Mouse (Mus musculus): ENCODE data around the gene Rxfp2. TPM values are rescaled to one million over a fixed set of nuclear protein-coding genes. Genes with fewer than 3 reads are reported as not detected.

Gene Rxfp2
- under 1 TPM; 0.41 to 0.60 TPM for total RNA-seq (2021)
- long read RNA-seq = 0 reads

DNA sequence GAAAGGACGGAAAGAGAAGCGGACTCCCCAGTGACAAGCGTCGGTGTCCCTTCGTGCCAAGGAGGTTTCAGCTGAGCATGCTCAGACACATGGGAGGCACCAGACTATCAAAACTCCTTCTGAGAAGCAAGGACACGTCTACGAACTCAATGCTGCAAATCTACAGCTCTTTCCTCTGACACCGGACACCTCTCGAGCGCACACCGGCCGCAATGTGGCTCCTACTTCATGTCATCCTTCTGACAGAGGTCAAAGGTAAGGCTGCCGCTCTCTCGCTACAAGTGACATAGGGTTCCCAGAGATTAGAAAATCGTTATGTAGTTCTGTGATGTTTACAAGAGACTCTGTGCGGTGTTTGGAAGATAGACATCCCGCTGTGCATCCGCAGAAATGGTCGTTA lies at the start of gene Rxfp2:
TSS of gene Rxfp2 (plus strand) at position 20 of the 400 bp plus-strand sequence.
- no peak for DNase-seq (ENCODE audit: low spot score in 2 of 2)

DNA sequence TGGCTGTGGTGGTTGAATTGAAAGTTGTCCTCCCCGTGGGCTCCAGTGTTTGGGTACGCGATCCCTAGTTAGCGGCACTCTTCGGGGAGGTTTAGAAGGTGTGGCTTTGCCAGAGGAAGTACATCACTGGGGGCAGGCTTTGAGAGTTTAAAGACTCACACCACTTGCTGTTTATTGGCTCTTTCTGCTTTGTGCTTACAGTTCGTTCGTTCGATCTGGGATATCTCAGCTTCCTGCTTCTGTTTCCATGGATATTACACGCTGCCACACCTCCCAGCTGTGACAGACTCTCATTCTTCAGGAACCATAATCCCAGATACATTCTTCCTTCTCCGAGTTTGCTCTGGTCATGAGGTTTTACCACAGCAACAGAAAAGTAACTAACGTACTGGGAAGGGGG lies 48.2 kb upstream of the Rxfp2 start:
- DNase-seq (ENCODE audit: low spot score in 2 of 2) = no peak

DNA sequence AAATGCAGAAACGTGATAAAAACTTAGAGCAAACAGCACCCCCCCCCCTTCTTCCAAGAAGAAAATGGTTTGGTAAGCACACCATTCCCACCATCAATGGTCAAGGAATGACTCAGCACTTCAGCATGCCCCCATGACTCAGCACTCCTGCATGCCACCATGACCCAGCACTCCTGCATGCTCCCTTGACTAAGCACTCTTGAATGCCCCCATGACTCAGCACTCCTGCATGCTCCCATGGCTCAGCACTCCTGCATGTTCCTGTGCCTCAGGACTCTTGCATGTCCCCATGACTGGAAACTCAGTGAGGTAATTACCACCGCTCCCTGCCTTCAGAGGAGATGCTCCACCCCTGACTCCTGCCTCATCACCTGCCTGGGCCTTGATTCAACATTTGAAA lies 41.4 kb upstream of the Rxfp2 start:
- DNase-seq (ENCODE audit: low spot score in 2 of 2) = no peak

GRCm38 (mm10) chr5:149983621-149984020 lies 34.9 kb upstream of the Rxfp2 start:
- peak; percentile 12 to 22 for DNase-seq (ENCODE audit: low spot score in 2 of 2)

GRCm38 (mm10) chr5:149994578-149994977 lies 23.9 kb upstream of the Rxfp2 start:
- no peak for DNase-seq (ENCODE audit: low spot score in 2 of 2)

GRCm38 (mm10) chr5:149996614-149997013 lies 21.9 kb upstream of the Rxfp2 start:
- DNase-seq (ENCODE audit: low spot score in 2 of 2) = no peak

DNA sequence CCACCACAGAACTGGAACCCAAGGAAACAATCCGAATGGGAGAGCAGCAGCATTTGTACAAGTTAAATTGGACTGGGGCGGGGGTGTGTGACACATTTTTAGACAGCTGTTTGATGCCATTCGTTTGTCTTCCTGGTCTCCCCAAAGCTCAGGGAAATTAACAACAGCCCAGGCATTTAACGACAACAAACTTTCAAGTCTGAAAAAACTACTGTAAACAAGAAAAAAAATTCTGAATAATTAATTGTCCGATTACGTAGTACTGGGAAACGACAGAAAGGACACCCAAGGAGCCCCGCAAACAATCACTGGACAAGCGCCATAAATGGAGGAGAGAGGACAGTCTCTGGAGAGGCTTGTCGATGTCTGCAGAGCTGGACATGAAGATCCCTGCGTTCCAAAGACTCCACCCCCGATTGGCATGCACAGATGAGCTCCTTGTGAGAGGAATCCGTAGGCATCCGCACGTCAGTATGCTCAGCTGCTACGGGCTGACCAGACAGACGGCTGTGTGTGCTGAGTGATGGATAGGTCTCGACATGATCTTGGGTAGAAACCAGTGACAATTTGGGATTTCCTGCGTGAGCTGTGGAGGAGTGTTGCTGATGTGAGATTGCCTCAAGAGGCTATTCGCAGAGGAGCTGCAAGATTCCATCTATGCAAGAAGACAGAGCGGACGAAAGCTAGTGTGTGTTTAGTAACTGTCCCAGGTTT lies 21.0 kb upstream of the Rxfp2 start:
- no peak for DNase-seq (ENCODE audit: low spot score in 2 of 2)

- DNase-seq (ENCODE audit: low spot score in 2 of 2) = no peak
These were observed 20.2 kb upstream of the Rxfp2 start for GRCm38 (mm10) chr5:149998311-149998710.

GRCm38 (mm10) chr5:150005355-150005754 lies 13.1 kb upstream of the Rxfp2 start:
- DNase-seq (ENCODE audit: low spot score in 2 of 2) = no peak

DNA sequence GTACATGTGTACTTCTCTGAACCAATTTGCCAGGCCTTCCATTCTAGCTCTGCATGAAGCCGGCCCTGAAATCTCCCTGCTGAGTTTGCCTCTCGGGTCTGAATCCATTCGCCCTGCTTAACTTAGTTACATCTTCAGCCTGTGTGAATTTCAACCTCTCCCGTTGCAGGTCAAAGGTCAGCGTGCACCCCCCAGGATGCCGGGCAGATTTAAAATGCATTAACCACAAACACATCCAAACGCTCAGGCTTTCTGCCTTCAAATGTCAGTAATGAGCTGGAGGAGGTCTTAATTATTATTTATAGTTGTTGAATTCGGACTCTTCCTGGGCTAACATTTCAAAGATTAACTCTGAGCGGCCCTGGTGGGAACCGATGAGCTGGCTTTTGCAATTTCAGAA lies 1.6 kb upstream of the Rxfp2 start:
- DNase-seq (ENCODE audit: low spot score in 2 of 2) = no peak

- DNase-seq (ENCODE audit: low spot score in 2 of 2) = peak in 1 of 2 experiments; percentile 27
These were observed 803 bp upstream of the Rxfp2 start for GRCm38 (mm10) chr5:150017672-150018071.

GRCm38 (mm10) chr5:150020851-150021250 lies 2.4 kb downstream of the Rxfp2 start:
- DNase-seq (ENCODE audit: low spot score in 2 of 2) = peak; percentile 86 to 87

DNA sequence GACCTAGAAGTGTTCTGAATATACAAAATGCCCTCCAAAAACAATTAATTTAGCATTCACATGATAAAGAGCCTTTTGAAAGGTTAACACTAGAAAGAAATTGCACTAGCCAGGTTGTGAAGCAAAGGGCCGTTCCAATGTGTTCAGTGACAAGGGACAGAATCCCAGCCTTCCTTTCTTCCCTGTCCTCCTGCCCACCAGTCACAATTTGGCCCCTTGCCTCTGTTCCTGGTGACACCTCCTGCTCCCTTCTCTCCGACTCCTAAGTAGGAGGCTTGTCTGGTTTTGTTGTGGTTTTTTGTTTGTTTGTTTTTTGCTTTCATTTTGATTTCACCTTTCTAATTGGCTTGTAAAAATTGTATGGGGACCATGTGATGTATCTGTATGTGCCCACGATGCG lies 3.3 kb downstream of the Rxfp2 start:
- DNase-seq (ENCODE audit: low spot score in 2 of 2) = no peak

DNA sequence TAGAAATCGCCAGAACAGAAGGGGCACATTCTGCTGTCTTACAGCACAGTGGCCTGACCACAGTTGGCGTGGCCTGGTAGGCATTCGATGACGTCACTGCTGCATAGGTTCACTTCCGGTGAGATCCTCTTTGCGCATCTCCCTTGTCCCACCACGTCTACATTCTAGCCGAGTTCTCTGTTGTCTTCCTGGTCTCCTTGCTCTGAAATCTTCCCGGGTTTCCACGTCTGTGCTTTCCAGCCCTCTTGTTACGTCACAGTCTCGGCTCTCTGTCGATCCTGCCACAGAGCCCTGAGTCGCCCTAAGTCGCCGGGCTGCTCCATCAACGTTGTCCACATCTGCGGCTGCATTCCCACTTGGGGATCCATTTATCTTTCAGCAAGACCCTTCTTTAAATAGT lies 4.1 kb downstream of the Rxfp2 start:
- no peak for DNase-seq (ENCODE audit: low spot score in 2 of 2)

- DNase-seq (ENCODE audit: low spot score in 2 of 2) = no peak
These were observed 5.0 kb downstream of the Rxfp2 start for GRCm38 (mm10) chr5:150023476-150023875.

- no peak for DNase-seq (ENCODE audit: low spot score in 2 of 2)
These were observed 5.7 kb downstream of the Rxfp2 start for GRCm38 (mm10) chr5:150024188-150024587.

- no peak for DNase-seq (ENCODE audit: low spot score in 2 of 2)
These were observed 6.4 kb downstream of the Rxfp2 start for GRCm38 (mm10) chr5:150024901-150025300.

DNA sequence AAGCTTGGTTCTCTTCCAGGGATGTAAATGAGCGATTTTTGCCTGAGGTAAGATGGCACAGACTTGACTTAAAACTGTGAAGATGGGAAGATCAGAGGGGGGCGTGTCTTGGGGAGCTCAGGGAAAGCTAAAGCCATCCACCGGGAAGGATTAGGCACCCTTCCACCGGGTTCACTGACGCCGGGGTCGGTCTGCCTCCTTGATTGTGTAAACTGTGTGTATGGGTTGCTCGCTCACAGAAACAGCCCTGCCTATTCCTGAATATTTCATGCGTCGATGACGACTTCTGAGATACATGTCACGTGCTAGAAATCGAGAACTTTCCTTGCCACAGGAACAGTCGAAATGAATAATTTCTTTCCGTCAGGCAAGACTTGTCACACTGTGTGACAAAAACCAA lies 6.9 kb downstream of the Rxfp2 start:
- DNase-seq (ENCODE audit: low spot score in 2 of 2) = no peak

GRCm38 (mm10) chr5:150026509-150027087 lies 8.1 kb downstream of the Rxfp2 start:
- no peak for DNase-seq (ENCODE audit: low spot score in 2 of 2)

DNA sequence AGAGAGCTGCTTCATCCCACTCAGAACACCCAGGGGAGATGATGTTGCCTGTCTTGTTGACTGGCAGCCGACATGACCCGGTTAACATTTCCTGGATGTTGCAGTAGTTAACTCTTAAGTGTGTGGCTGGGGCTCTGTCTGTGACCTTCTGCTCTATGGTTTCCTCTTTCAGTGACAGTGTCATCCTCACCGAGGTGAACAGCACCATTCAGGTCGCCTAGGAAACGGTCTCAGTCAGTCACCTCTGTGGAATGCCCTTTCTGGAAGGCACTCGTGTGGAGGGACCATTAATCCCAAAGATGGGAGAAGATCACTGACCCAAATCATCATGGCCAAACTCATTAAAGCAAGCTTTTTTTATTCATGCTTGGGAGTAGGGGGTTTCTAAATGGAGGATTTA lies 12.7 kb downstream of the Rxfp2 start:
- no peak for DNase-seq (ENCODE audit: low spot score in 2 of 2)

GRCm38 (mm10) chr5:150031634-150032033 lies 13.2 kb downstream of the Rxfp2 start:
- DNase-seq (ENCODE audit: low spot score in 2 of 2) = no peak

- DNase-seq (ENCODE audit: low spot score in 2 of 2) = peak; percentile 54 to 56
These were observed 13.6 kb downstream of the Rxfp2 start for GRCm38 (mm10) chr5:150032075-150032492.

- no peak for DNase-seq (ENCODE audit: low spot score in 2 of 2)
These were observed 17.8 kb downstream of the Rxfp2 start for GRCm38 (mm10) chr5:150036286-150036685.
